In genomic region chr7:120328087-120328793, GRCm38 (mm10) we compare ENCODE assay signal across 8 mouse cellular contexts. TPM values are rescaled to one million over a fixed set of nuclear protein-coding genes. Genes with fewer than 3 reads are reported as not detected.
DNase-seq lines count a peak whose midpoint lies in the region; ATAC-seq and TF ChIP-seq lines count a peak whose summit lies in the region.

Gene Abca15, plus strand, starts transcription at chr7:120328670.

- peaks cover 2% of the 10 kb centered on the region; the same call in 1 of the 2 replicates for H3K4me1 ChIP-seq in lung, embryonic 14.5 days (ENCODE audit: insufficient read depth)
- H3K4me1 ChIP-seq in cerebellum, adult 2 months (ENCODE audit: control insufficient read depth, insufficient read depth, low read length), result no peaks in the 10 kb centered on the region
- H3K4me1 ChIP-seq in forebrain, embryonic 16.5 days (replicated peaks; ENCODE audit: control insufficient read depth, insufficient read depth, low read length), result peaks cover 7% of the 10 kb centered on the region
- H3K4me1 ChIP-seq in kidney, embryonic 15.5 days, result peaks cover 15% of the 10 kb centered on the region
- no peaks in the 10 kb centered on the region for H3K4me1 ChIP-seq in neural tube, embryonic 14.5 days (ENCODE audit: control insufficient read depth, insufficient read depth, low read length)

- no peaks in the 10 kb centered on the region for H3K27me3 ChIP-seq in lung, embryonic 14.5 days (ENCODE audit: insufficient read depth, low read length)
- H3K27me3 ChIP-seq in cerebellum, adult 2 months (ENCODE audit: control insufficient read depth, insufficient read depth, low read length), result no peaks in the 10 kb centered on the region
- no peaks in the 10 kb centered on the region for H3K27me3 ChIP-seq in forebrain, embryonic 16.5 days (replicated peaks; ENCODE audit: control insufficient read depth, insufficient read depth, low read length)
- no peaks in the 10 kb centered on the region; the same call in 1 of the 2 replicates for H3K27me3 ChIP-seq in kidney, embryonic 15.5 days
- no peaks in the 10 kb centered on the region for H3K27me3 ChIP-seq in neural tube, embryonic 14.5 days (ENCODE audit: control insufficient read depth, insufficient read depth, low read length)

- TF ChIP-seq CTCF in lung, embryonic 14.5 days (IDR thresholded peaks at IDR 0.05; ENCODE audit: low read depth), result no peak
- TF ChIP-seq CTCF in cerebellum, adult 2 months (IDR thresholded peaks at IDR 0.05; ENCODE audit: borderline replicate concordance, insufficient read depth, low read depth, low read length), result no peak

- 77% methylated on average over 22 of the region's 22 CpGs for WGBS in lung, embryonic 14.5 days
- WGBS in cerebellum, adult 2 months, result 32% methylated on average over 22 of the region's 22 CpGs
- 76% methylated on average over 22 of the region's 22 CpGs for WGBS in forebrain, embryonic 16.5 days
- 49% methylated on average over 22 of the region's 22 CpGs for WGBS in kidney, embryonic 15.5 days
- 87% methylated on average over 22 of the region's 22 CpGs for WGBS in neural tube, embryonic 14.5 days

- peak; percentile 48; the same call in 1 of the 2 replicates for ATAC-seq in lung, embryonic 14.5 days (ENCODE audit: insufficient read depth)
- peak; percentile 49; the same call in 1 of the 2 replicates for ATAC-seq in forebrain, embryonic 16.5 days
- ATAC-seq in kidney, embryonic 15.5 days (replicated peaks; ENCODE audit: low FRiP score), result peak; percentile 91
- peak; percentile 49; the same call in 1 of the 2 replicates for ATAC-seq in neural tube, embryonic 14.5 days (ENCODE audit: low read depth)

- H3K4me2 ChIP-seq in lung, embryonic 14.5 days, result peak within 1 kb of the TSS; percentile 54
- H3K4me2 ChIP-seq in forebrain, embryonic 16.5 days (ENCODE audit: low read length), result peak within 1 kb of the TSS; percentile 37
- peak within 1 kb of the TSS; percentile 65 for H3K4me2 ChIP-seq in kidney, embryonic 15.5 days
- peak within 1 kb of the TSS; percentile 34 for H3K4me2 ChIP-seq in neural tube, embryonic 14.5 days (ENCODE audit: low read depth, low read length)

- H3K9ac ChIP-seq in lung, embryonic 14.5 days, result no peak within 1 kb of the TSS
- no peak within 1 kb of the TSS for H3K9ac ChIP-seq in forebrain, embryonic 16.5 days (replicated peaks; ENCODE audit: low read depth, low read length)
- no peak within 1 kb of the TSS for H3K9ac ChIP-seq in kidney, embryonic 15.5 days
- H3K9ac ChIP-seq in neural tube, embryonic 14.5 days (replicated peaks; ENCODE audit: low read depth, low read length), result no peak within 1 kb of the TSS

- no peaks in the 10 kb centered on the region for H3K9me3 ChIP-seq in lung, embryonic 14.5 days (ENCODE audit: low read depth, low read length)
- no peaks in the 10 kb centered on the region for H3K9me3 ChIP-seq in forebrain, embryonic 16.5 days (ENCODE audit: control insufficient read depth, low read length)
- no peaks in the 10 kb centered on the region for H3K9me3 ChIP-seq in kidney, embryonic 15.5 days (replicated peaks)
- no peaks in the 10 kb centered on the region for H3K9me3 ChIP-seq in neural tube, embryonic 14.5 days (ENCODE audit: control insufficient read depth, low read length)

- no peak within 1 kb of the TSS for H3K27ac ChIP-seq in lung, embryonic 14.5 days (ENCODE audit: low read depth)
- no peak within 1 kb of the TSS for H3K27ac ChIP-seq in cerebellum, adult 2 months (ENCODE audit: insufficient read depth, low read length)
- H3K27ac ChIP-seq in forebrain, embryonic 16.5 days (ENCODE audit: low read length), result no peak within 1 kb of the TSS
- no peak within 1 kb of the TSS for H3K27ac ChIP-seq in kidney, embryonic 15.5 days
- H3K27ac ChIP-seq in neural tube, embryonic 14.5 days (ENCODE audit: low read depth, low read length), result no peak within 1 kb of the TSS

- TF ChIP-seq POLR2A in cerebellum, adult 2 months (IDR thresholded peaks at IDR 0.05; ENCODE audit: borderline replicate concordance, insufficient read depth, low read length), result no peak

- DNase-seq in lung, embryonic 14.5 days, result peak; percentile 56
- no peak for DNase-seq in lung, postnatal 14 days
- DNase-seq in cerebellum, adult 2 months, result peak; percentile 49
- no peak for DNase-seq in embryo, embryonic 10.5 days (ENCODE audit: low spot score)
- no peak for DNase-seq in spleen, adult 12 weeks (ENCODE audit: low spot score)

- H3K4me3 ChIP-seq in lung, embryonic 14.5 days (ENCODE audit: low read depth, low read length), result no peak within 1 kb of the TSS
- H3K4me3 ChIP-seq in cerebellum, adult 2 months (replicated peaks; ENCODE audit: insufficient read depth, low read depth, low read length), result no peak within 1 kb of the TSS
- no peak within 1 kb of the TSS; the same call in 1 of the 2 replicates for H3K4me3 ChIP-seq in forebrain, embryonic 16.5 days (replicated peaks; ENCODE audit: low read length)
- peak within 1 kb of the TSS; percentile 27 for H3K4me3 ChIP-seq in kidney, embryonic 15.5 days (replicated peaks)
- H3K4me3 ChIP-seq in neural tube, embryonic 14.5 days (ENCODE audit: low read depth, low read length), result no peak within 1 kb of the TSS

- no peaks in the 10 kb centered on the region for H3K36me3 ChIP-seq in lung, embryonic 14.5 days (ENCODE audit: insufficient read depth)
- no peaks in the 10 kb centered on the region for H3K36me3 ChIP-seq in forebrain, embryonic 16.5 days (ENCODE audit: control insufficient read depth, insufficient read depth)
- no peaks in the 10 kb centered on the region for H3K36me3 ChIP-seq in kidney, embryonic 15.5 days
- H3K36me3 ChIP-seq in neural tube, embryonic 14.5 days (ENCODE audit: control insufficient read depth, insufficient read depth, low read length), result no peaks in the 10 kb centered on the region

RNA-seq across cellular contexts. Expression of gene Abca15, which starts in this region (rescaled TPM):
- polyA plus RNA-seq in lung, embryonic 14.5 days (2014; fragmentation: Nextera tagmentation; extraction: Ambion mirVana), result not detected in 2 replicates
- not detected in 2 replicates for polyA plus RNA-seq in cerebellum, adult 2 months (2012; rRNA removed)
- not detected in 2 replicates for polyA plus RNA-seq in forebrain, embryonic 16.5 days (2015; fragmentation: Nextera tagmentation; extraction: Ambion mirVana)
- not detected in 2 replicates for polyA plus RNA-seq in kidney, embryonic 15.5 days (2015; fragmentation: Nextera tagmentation; extraction: Ambion mirVana)
- polyA plus RNA-seq in neural tube, embryonic 14.5 days (2014; fragmentation: Nextera tagmentation; extraction: Ambion mirVana), result not detected in 2 replicates

Comparison
In these comparisons a context has a peak if more than half of its experiments do, and no peak if none do; other contexts are left out.
1. Peak in DNase-seq, ATAC-seq and H3K4me2 ChIP-seq in lung, embryonic 14.5 days; RNA of the gene not detected or under 1 TPM.
2. Peak in DNase-seq in cerebellum, adult 2 months; RNA of the gene not detected or under 1 TPM.
3. Peak in ATAC-seq and H3K4me2 ChIP-seq in forebrain, embryonic 16.5 days; RNA of the gene not detected or under 1 TPM.
4. Peak in ATAC-seq, H3K4me3 ChIP-seq and H3K4me2 ChIP-seq in kidney, embryonic 15.5 days; RNA of the gene not detected or under 1 TPM.
5. Peak in ATAC-seq and H3K4me2 ChIP-seq in neural tube, embryonic 14.5 days; RNA of the gene not detected or under 1 TPM.